ENCODE assay signal across 24 mouse cellular contexts in the genomic region with DNA sequence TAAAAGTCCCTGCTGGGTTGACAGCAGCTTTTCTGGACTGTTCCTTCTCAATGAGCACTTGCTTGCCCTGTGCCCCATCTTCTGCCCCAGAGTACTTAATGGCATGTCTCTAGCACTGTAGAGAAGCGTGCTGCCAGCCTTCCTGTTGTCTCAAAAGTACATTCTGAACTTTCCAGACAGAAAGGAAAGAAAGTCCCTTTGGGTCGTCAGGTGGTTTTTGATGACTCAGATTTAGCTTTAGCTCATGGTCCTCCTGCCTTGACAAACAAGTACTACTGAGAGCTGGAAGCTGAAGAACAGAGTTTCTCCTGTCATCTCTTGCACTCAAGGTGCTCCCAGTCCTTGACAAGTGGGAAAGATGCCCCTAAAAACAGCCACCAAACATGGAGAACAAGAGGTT. TPM values are rescaled to one million over a fixed set of nuclear protein-coding genes. Genes with fewer than 3 reads are reported as not detected.
DNase-seq lines count a peak whose midpoint lies in the region; ATAC-seq and TF ChIP-seq lines count a peak whose summit lies in the region.
"Had no signal": no experiment of that assay in that cellular context is flagged by ENCODE, and none has a peak within 500 bp of the region (broad histone marks: within the 10 kb centered on the region; RNA-seq: fewer than 3 reads in every experiment).

No protein-coding gene starts in this region.

- no peak overlapping the region for H3K9ac ChIP-seq in forebrain, embryonic 16.5 days (replicated peaks; ENCODE audit: low read depth, low read length)
- no peak overlapping the region for H3K9ac ChIP-seq in hindbrain, embryonic 11.5 days (ENCODE audit: low read depth, low read length)
- no peak overlapping the region for H3K9ac ChIP-seq in hindbrain, postnatal 0 days (replicated peaks; ENCODE audit: low read length)
- H3K9ac ChIP-seq in neural tube, embryonic 13.5 days, result no peak overlapping the region
- no peak overlapping the region for H3K9ac ChIP-seq in midbrain, embryonic 16.5 days (ENCODE audit: low read depth, low read length)
- H3K9ac ChIP-seq: limb, embryonic 15.5 days; liver, embryonic 15.5 days; lung, embryonic 15.5 days had no signal

- H3K36me3 ChIP-seq in forebrain, embryonic 10.5 days (replicated peaks), result peaks cover 73% of the 10 kb centered on the region
- no peaks in the 10 kb centered on the region for H3K36me3 ChIP-seq in forebrain, embryonic 16.5 days (ENCODE audit: control insufficient read depth, insufficient read depth)
- H3K36me3 ChIP-seq in hindbrain, embryonic 11.5 days (ENCODE audit: control insufficient read depth, insufficient read depth, low read length), result no peaks in the 10 kb centered on the region
- no peaks in the 10 kb centered on the region for H3K36me3 ChIP-seq in hindbrain, postnatal 0 days (ENCODE audit: insufficient read depth, low read length)
- H3K36me3 ChIP-seq in neural tube, embryonic 13.5 days, result peaks cover 12% of the 10 kb centered on the region; the same call in 1 of the 2 replicates
- no peaks in the 10 kb centered on the region for H3K36me3 ChIP-seq in midbrain, embryonic 16.5 days (ENCODE audit: control insufficient read depth, insufficient read depth, low read length)

- peaks cover 26% of the 10 kb centered on the region for H3K4me1 ChIP-seq in forebrain, embryonic 10.5 days
- peaks cover 26% of the 10 kb centered on the region for H3K4me1 ChIP-seq in forebrain, embryonic 16.5 days (replicated peaks; ENCODE audit: control insufficient read depth, insufficient read depth, low read length)
- H3K4me1 ChIP-seq in hindbrain, embryonic 11.5 days (replicated peaks; ENCODE audit: control insufficient read depth, insufficient read depth, low read length), result 0 out of 2 replicates have a peak, but pooled peaks cover 2% of the 10 kb centered on the region
- peaks cover 5% of the 10 kb centered on the region for H3K4me1 ChIP-seq in hindbrain, postnatal 0 days (ENCODE audit: insufficient read depth, low read length)
- peaks cover 42% of the 10 kb centered on the region for H3K4me1 ChIP-seq in neural tube, embryonic 13.5 days (replicated peaks)
- peaks cover 32% of the 10 kb centered on the region for H3K4me1 ChIP-seq in midbrain, embryonic 16.5 days (ENCODE audit: control insufficient read depth, insufficient read depth, low read length)
- H3K4me1 ChIP-seq: limb, embryonic 15.5 days; lung, embryonic 15.5 days had no signal

- H3K27ac ChIP-seq in forebrain, embryonic 10.5 days, result peak overlapping the region; percentile 17; the same call in 1 of the 2 replicates
- no peak overlapping the region for H3K27ac ChIP-seq in forebrain, embryonic 16.5 days (ENCODE audit: low read length)
- 0 out of 2 replicates have a peak overlapping the region, but pooled peaks have one; percentile 17 for H3K27ac ChIP-seq in hindbrain, embryonic 11.5 days (ENCODE audit: low read depth, low read length)
- no peak overlapping the region for H3K27ac ChIP-seq in hindbrain, postnatal 0 days
- H3K27ac ChIP-seq in neural tube, embryonic 13.5 days (replicated peaks), result 0 out of 2 replicates have a peak overlapping the region, but pooled peaks have one; percentile 9
- 0 out of 2 replicates have a peak overlapping the region, but pooled peaks have one; percentile 24 for H3K27ac ChIP-seq in midbrain, embryonic 16.5 days (ENCODE audit: low read length)
- H3K27ac ChIP-seq: limb, embryonic 15.5 days; liver, embryonic 15.5 days; lung, embryonic 15.5 days had no signal

- no peak overlapping the region for H3K4me3 ChIP-seq in forebrain, embryonic 10.5 days
- H3K4me3 ChIP-seq in forebrain, embryonic 16.5 days (replicated peaks; ENCODE audit: low read length), result no peak overlapping the region
- H3K4me3 ChIP-seq in hindbrain, embryonic 11.5 days (ENCODE audit: low read depth, low read length), result no peak overlapping the region
- H3K4me3 ChIP-seq in hindbrain, postnatal 0 days (ENCODE audit: low read length), result no peak overlapping the region
- no peak overlapping the region for H3K4me3 ChIP-seq in neural tube, embryonic 13.5 days
- H3K4me3 ChIP-seq in midbrain, embryonic 16.5 days (ENCODE audit: low read depth, low read length), result no peak overlapping the region
- H3K4me3 ChIP-seq: limb, embryonic 15.5 days; liver, embryonic 15.5 days; lung, embryonic 15.5 days; megakaryocyte, embryonic 14.5 days had no signal

- DNase-seq in forebrain, embryonic 10.5 days (ENCODE audit: extremely low spot score, low spot score), result no peak
- DNase-seq in hindbrain, embryonic 11.5 days (ENCODE audit: low spot score), result no peak
- DNase-seq in hindbrain, postnatal 0 days (ENCODE audit: low spot score), result no peak
- DNase-seq in neural tube, embryonic 10.5 days (ENCODE audit: extremely low spot score, low spot score), result no peak
- DNase-seq in embryo, embryonic 10 days (ENCODE audit: low spot score), result no peak
- DNase-seq: adrenal gland, postnatal 10 days; cerebellum, adult 18-20 months; cerebellum, postnatal 36 days; gastrocnemius, postnatal 14 days; heart, adult 18-20 months; kidney, adult 8-10 months; kidney, postnatal 10 days; left cerebral cortex, postnatal 4 days; lung, postnatal 36 days; right cerebral cortex, postnatal 4 days; thymus, adult 18-20 months; thymus, postnatal 36 days had no signal

- ATAC-seq in forebrain, embryonic 16.5 days, result no peak
- ATAC-seq in hindbrain, embryonic 11.5 days (ENCODE audit: low FRiP score), result no peak
- no peak for ATAC-seq in hindbrain, postnatal 0 days
- ATAC-seq in neural tube, embryonic 13.5 days (ENCODE audit: low read depth), result no peak
- ATAC-seq in midbrain, embryonic 16.5 days, result no peak

- no peak overlapping the region for H3K4me2 ChIP-seq in forebrain, embryonic 16.5 days (ENCODE audit: low read length)
- H3K4me2 ChIP-seq in hindbrain, embryonic 11.5 days (replicated peaks; ENCODE audit: low read depth, low read length), result no peak overlapping the region
- H3K4me2 ChIP-seq in hindbrain, postnatal 0 days (ENCODE audit: low read depth, low read length), result no peak overlapping the region
- no peak overlapping the region for H3K4me2 ChIP-seq in neural tube, embryonic 13.5 days
- H3K4me2 ChIP-seq in midbrain, embryonic 16.5 days (ENCODE audit: low read length), result no peak overlapping the region
- H3K4me2 ChIP-seq: limb, embryonic 15.5 days; liver, embryonic 15.5 days; lung, embryonic 15.5 days had no signal

- H3K9me3 ChIP-seq in forebrain, embryonic 10.5 days, result no peaks in the 10 kb centered on the region
- H3K9me3 ChIP-seq in forebrain, embryonic 16.5 days (ENCODE audit: control insufficient read depth, low read length), result no peaks in the 10 kb centered on the region
- H3K9me3 ChIP-seq in hindbrain, embryonic 11.5 days (ENCODE audit: control insufficient read depth, low read length), result no peaks in the 10 kb centered on the region
- H3K9me3 ChIP-seq in hindbrain, postnatal 0 days (ENCODE audit: low read length), result no peaks in the 10 kb centered on the region
- H3K9me3 ChIP-seq in neural tube, embryonic 13.5 days, result no peaks in the 10 kb centered on the region
- no peaks in the 10 kb centered on the region for H3K9me3 ChIP-seq in midbrain, embryonic 16.5 days (replicated peaks; ENCODE audit: control insufficient read depth, low read length, poor library complexity, severe bottlenecking)
- H3K9me3 ChIP-seq: limb, embryonic 15.5 days; liver, embryonic 15.5 days; lung, embryonic 15.5 days; megakaryocyte, embryonic 14.5 days had no signal

- H3K27me3 ChIP-seq in forebrain, embryonic 10.5 days (ENCODE audit: poor library complexity, severe bottlenecking), result no peaks in the 10 kb centered on the region
- H3K27me3 ChIP-seq in forebrain, embryonic 16.5 days (replicated peaks; ENCODE audit: control insufficient read depth, insufficient read depth, low read length), result no peaks in the 10 kb centered on the region
- no peaks in the 10 kb centered on the region for H3K27me3 ChIP-seq in hindbrain, embryonic 11.5 days (ENCODE audit: control insufficient read depth, insufficient read depth, low read length)
- H3K27me3 ChIP-seq in hindbrain, postnatal 0 days (ENCODE audit: insufficient read depth, low read length), result no peaks in the 10 kb centered on the region
- no peaks in the 10 kb centered on the region for H3K27me3 ChIP-seq in neural tube, embryonic 13.5 days
- no peaks in the 10 kb centered on the region for H3K27me3 ChIP-seq in midbrain, embryonic 16.5 days (ENCODE audit: control insufficient read depth, insufficient read depth, low read depth, low read length)
- H3K27me3 ChIP-seq: limb, embryonic 15.5 days; liver, embryonic 15.5 days; lung, embryonic 15.5 days; megakaryocyte, embryonic 14.5 days had no signal

- 89% methylated on average over 2 of the region's 2 CpGs for WGBS in forebrain, embryonic 10.5 days
- WGBS in forebrain, embryonic 16.5 days, result 85% methylated on average over 2 of the region's 2 CpGs
- WGBS in hindbrain, embryonic 11.5 days, result 86% methylated on average over 2 of the region's 2 CpGs
- 92% methylated on average over 2 of the region's 2 CpGs for WGBS in hindbrain, postnatal 0 days
- WGBS in neural tube, embryonic 13.5 days, result 89% methylated on average over 2 of the region's 2 CpGs
- WGBS in midbrain, embryonic 16.5 days, result 86% methylated on average over 2 of the region's 2 CpGs

- no peak for TF ChIP-seq CTCF in hindbrain, postnatal 0 days (IDR thresholded peaks at IDR 0.05; ENCODE audit: low read depth)

RNA-seq across cellular contexts. Expression of gene Psmb7, which starts 33.7 kb away (rescaled TPM):
- 335 and 344 TPM in 2 replicates for polyA plus RNA-seq in forebrain, embryonic 10.5 days (2016; fragmentation: Nextera tagmentation; extraction: Ambion mirVana)
- polyA plus RNA-seq in forebrain, embryonic 16.5 days (2015; fragmentation: Nextera tagmentation; extraction: Ambion mirVana), result 289 and 291 TPM in 2 replicates
- polyA plus RNA-seq in hindbrain, embryonic 11.5 days (2014; fragmentation: Nextera tagmentation; extraction: Ambion mirVana), result 355 and 367 TPM in 2 replicates
- total RNA-seq in hindbrain, postnatal 0 days (2014; rRNA removed), result 172 and 178 TPM in 2 replicates
- 300 and 304 TPM in 2 replicates for polyA plus RNA-seq in hindbrain, postnatal 0 days (2015; fragmentation: Nextera tagmentation; extraction: Ambion mirVana)
- 316 and 318 TPM in 2 replicates for polyA plus RNA-seq in neural tube, embryonic 13.5 days (2015; fragmentation: Nextera tagmentation; extraction: Ambion mirVana)
- polyA plus RNA-seq in midbrain, embryonic 16.5 days (2015; fragmentation: Nextera tagmentation; extraction: Ambion mirVana), result 260 and 275 TPM in 2 replicates

Comparison
In these comparisons a context has a peak if more than half of its experiments do, and no peak if none do; other contexts are left out.
1. H3K27ac ChIP-seq: peak in forebrain, embryonic 10.5 days (single experiment), hindbrain, embryonic 11.5 days (single experiment), neural tube, embryonic 13.5 days (single experiment) and midbrain, embryonic 16.5 days (single experiment); none in forebrain, embryonic 16.5 days (single experiment) and hindbrain, postnatal 0 days (single experiment).